Mouse (Mus musculus) hindbrain, embryonic 13.5 days (tissue): Measurements from ENCODE around the gene Zp1. TPM values are rescaled to one million over a fixed set of nuclear protein-coding genes. Genes with fewer than 3 reads are reported as not detected.
A peak's percentile ranks its signal among the peaks of the same experiment; 100 is the strongest.

Experiments
- ATAC-seq: fragments of 200-750 bp; cut with Nextera tagmentation; 2 replicates; pipeline ENCODE4 v1.8.0; 2017; ENCODE audit warnings: moderate TSS enrichment; ENCODE audit not compliant: low FRiP score
- H3K27ac ChIP-seq: fragments of 300-500 bp; sonication (generic); 2 replicates; pipeline ENCODE4 v1.5.1; 2015; ENCODE audit warnings: inconsistent platforms, mild to moderate bottlenecking, moderate library complexity
- H3K27me3 ChIP-seq: fragments of 300-500 bp; sonication (generic); 2 replicates; pipeline ENCODE4 v1.6.1; 2015; ENCODE audit warnings: mild to moderate bottlenecking, inconsistent platforms
- H3K36me3 ChIP-seq: fragments of 300-500 bp; sonication (generic); 2 replicates; pipeline ENCODE4 v1.6.1; 2015; ENCODE audit warnings: mild to moderate bottlenecking, inconsistent platforms
- H3K4me1 ChIP-seq: fragments of 300-500 bp; sonication (generic); replicated peaks from 2 replicates; pipeline ENCODE4 v1.6.1; 2015; ENCODE audit warnings: inconsistent platforms
- H3K4me2 ChIP-seq: fragments of 300-500 bp; sonication (generic); 2 replicates; pipeline ENCODE4 v1.6.1; 2015; ENCODE audit warnings: inconsistent platforms, mild to moderate bottlenecking, moderate library complexity
- H3K4me3 ChIP-seq: fragments of 300-500 bp; sonication (generic); 2 replicates; pipeline ENCODE4 v1.5.1; 2015; ENCODE audit warnings: mild to moderate bottlenecking, inconsistent platforms
- H3K9ac ChIP-seq: fragments of 300-500 bp; sonication (generic); 2 replicates; pipeline ENCODE4 v1.6.1; 2015; ENCODE audit warnings: mild to moderate bottlenecking, inconsistent platforms
- H3K9me3 ChIP-seq: fragments of 300-500 bp; sonication (generic); 2 replicates; pipeline ENCODE4 v1.6.1; 2016; ENCODE audit warnings: inconsistent platforms
- WGBS: fragments of 180-500 bp; shearing (Covaris S2); methylation state at CpG from one replicate; pipeline ENCODE4 v1.1.7; 2015; 5-methylcytosine and 5-hydroxymethylcytosine counted together
- polyA plus RNA-seq: library from polyadenylated mRNA; unstranded; fragments of >200 nt; fragmentation: Nextera tagmentation; extraction: Ambion mirVana; gene quantifications from 2 replicates; pipeline ENCODE4 v1.2.1, GENCODE M21; 2015

Zp1 gene
- polyA plus RNA-seq, 1 experiment from 2014 or later = not detected

DNA sequence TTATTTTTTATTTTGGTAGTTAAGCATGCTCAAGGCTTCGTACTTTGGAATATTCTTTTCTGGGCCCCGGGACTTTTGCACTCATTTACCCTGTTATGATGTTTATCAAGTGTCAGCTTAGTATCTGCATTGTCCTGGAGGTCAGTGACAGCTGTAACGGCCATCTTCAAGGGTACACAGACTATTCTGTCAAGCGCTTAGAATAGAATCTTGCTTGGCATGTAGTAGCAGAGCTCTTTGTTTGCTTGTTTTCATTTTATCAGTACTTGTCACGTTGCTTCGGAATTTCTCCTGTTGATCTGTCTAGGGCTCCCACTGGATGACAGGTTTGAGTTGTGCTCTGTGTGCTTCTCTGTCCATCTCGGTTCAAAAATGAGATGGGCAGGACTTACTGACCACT lies 23.6 kb downstream of the Zp1 start:
- Histone ChIP-seq H3K4me2 (peak overlapping the region; percentile 91), H3K9ac (peak overlapping the region; percentile 94), H3K27me3 (no peaks in the 10 kb centered on the region), H3K4me3 (peak overlapping the region; percentile 88), H3K9me3 (no peaks in the 10 kb centered on the region), H3K4me1 (peaks cover 26% of the 10 kb centered on the region), H3K27ac (no peak overlapping the region), H3K36me3 (peaks cover 44% of the 10 kb centered on the region)
- WGBS = 85% methylated on average over 7 of the region's 7 CpGs
- no peak for ATAC-seq

- peaks cover 32% of the 10 kb centered on the region for H3K36me3 ChIP-seq
Measured at GRCm38 (mm10) chr19:10895708-10896107, 24.7 kb downstream of the Zp1 start.

GRCm38 (mm10) chr19:10895016-10895528 lies 25.4 kb downstream of the Zp1 start, which contains the start of gene Prpf19:
Prpf19 (plus strand) TSS chr19:10895231.
- Histone ChIP-seq H3K27me3 (no peaks in the 10 kb centered on the region), H3K27ac (peak within 1 kb of the TSS; percentile 93), H3K4me3 (peak within 1 kb of the TSS; percentile 88), H3K4me2 (peak within 1 kb of the TSS; percentile 91), H3K9me3 (no peaks in the 10 kb centered on the region), H3K4me1 (peaks cover 26% of the 10 kb centered on the region), H3K36me3 (peaks cover 26% of the 10 kb centered on the region), H3K9ac (peak within 1 kb of the TSS; percentile 94)
- under 1% methylated on average over 43 of the region's 43 CpGs for WGBS
- peak; percentile 96 for ATAC-seq

More at GRCm38 (mm10) chr19:10895708-10896107, 24.7 kb downstream of the Zp1 start:
- H3K4me3 ChIP-seq = peak overlapping the region; percentile 88
- no peaks in the 10 kb centered on the region for H3K9me3 ChIP-seq
- WGBS = 1% methylated on average over 16 of the region's 16 CpGs
- H3K27ac ChIP-seq = peak overlapping the region; percentile 93
- H3K27me3 ChIP-seq = no peaks in the 10 kb centered on the region
- ATAC-seq = no peak
- peak overlapping the region; percentile 94 for H3K9ac ChIP-seq
- peaks cover 26% of the 10 kb centered on the region for H3K4me1 ChIP-seq
- peak overlapping the region; percentile 91 for H3K4me2 ChIP-seq

DNA sequence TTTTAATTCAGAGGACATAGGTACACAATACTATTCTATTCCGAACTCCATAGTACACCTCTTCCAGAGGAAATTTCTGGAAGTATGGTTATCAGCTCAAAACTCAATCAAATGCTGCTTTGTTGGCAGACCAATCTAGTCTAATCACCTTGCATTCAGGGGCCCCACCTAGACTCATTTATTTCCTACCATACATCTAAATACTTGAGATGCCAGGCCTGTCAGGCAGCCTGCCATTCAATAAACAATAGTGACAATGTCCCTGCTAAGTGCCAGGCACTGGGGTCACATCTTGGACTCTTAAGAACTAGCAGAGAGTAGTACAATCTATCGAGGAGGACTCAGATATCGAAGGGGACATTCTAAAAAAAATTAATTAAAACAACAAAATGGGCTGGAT lies 28.2 kb downstream of the Zp1 start:
- H3K4me1 ChIP-seq = peaks cover 20% of the 10 kb centered on the region
- no peak overlapping the region for H3K4me2 ChIP-seq
- no peaks in the 10 kb centered on the region for H3K27me3 ChIP-seq
- no peaks in the 10 kb centered on the region for H3K36me3 ChIP-seq
- no peak for ATAC-seq
- WGBS = 90% methylated on average over 3 of the region's 3 CpGs
- H3K9ac ChIP-seq = no peak overlapping the region
- no peak overlapping the region for H3K27ac ChIP-seq
- no peaks in the 10 kb centered on the region for H3K9me3 ChIP-seq
- H3K4me3 ChIP-seq = no peak overlapping the region

DNA sequence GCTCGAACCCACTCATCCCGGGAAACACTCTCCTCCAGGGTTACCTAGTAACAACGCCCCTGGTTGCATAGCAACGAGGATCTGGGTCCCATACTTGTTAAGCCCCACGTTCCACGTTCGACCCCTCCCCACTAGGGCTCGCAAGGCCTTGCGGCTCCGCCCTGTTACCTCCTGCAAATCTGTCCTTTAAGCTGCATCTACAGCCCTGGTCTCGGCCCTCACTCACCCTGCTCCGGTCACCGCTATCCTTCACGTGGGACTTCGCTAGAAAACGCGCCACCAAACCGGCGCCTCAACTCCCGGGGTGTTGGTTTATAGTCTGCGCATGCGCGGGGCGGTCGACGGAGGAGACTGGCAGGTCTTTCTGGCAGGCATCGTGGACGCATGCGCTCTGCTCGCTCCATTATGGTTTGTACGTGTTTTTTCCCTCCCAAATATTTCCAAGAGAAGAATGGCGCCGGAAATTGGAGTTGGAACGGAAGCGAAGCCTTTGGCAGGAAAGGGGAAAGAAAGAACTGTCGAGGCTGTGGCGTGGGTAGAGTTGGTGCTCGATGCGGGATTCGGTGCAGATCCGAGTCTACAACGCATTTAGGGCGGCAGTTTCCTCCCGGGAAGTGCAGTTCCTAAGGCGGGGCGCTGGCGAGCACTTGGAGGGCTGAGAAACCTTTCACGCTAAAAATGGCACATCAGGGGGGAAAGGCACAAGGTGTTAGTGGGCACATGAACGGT lies 38.8 kb downstream of the Zp1 start, which contains the start of gene Tmem109:
Tmem109 (minus strand) TSS at position 576 of the 729 bp plus-strand sequence.
- peaks cover 26% of the 10 kb centered on the region for H3K4me1 ChIP-seq
- H3K36me3 ChIP-seq = peaks cover 6% of the 10 kb centered on the region
- under 1% methylated on average over 49 of the region's 49 CpGs for WGBS
- no peaks in the 10 kb centered on the region for H3K9me3 ChIP-seq
- peak; percentile 94 for ATAC-seq
- H3K4me3 ChIP-seq = peak within 1 kb of the TSS; percentile 64
- peak within 1 kb of the TSS; percentile 80 for H3K9ac ChIP-seq
- H3K4me2 ChIP-seq = peak within 1 kb of the TSS; percentile 94
- peak within 1 kb of the TSS; percentile 98 for H3K27ac ChIP-seq
- H3K27me3 ChIP-seq = no peaks in the 10 kb centered on the region

- no peaks in the 10 kb centered on the region for H3K27me3 ChIP-seq
- H3K27ac ChIP-seq = peak overlapping the region; percentile 98
- H3K4me2 ChIP-seq = peak overlapping the region; percentile 94
- H3K36me3 ChIP-seq = peaks cover 6% of the 10 kb centered on the region
- peaks cover 26% of the 10 kb centered on the region for H3K4me1 ChIP-seq
- H3K9ac ChIP-seq = peak overlapping the region; percentile 80
- WGBS = under 1% methylated on average over 14 of the region's 14 CpGs
- peak; percentile 87; the same call in 1 of the 2 replicates for ATAC-seq
- H3K4me3 ChIP-seq = peak overlapping the region; percentile 64
- no peaks in the 10 kb centered on the region for H3K9me3 ChIP-seq
Measured at GRCm38 (mm10) chr19:10880975-10881425, 39.4 kb downstream of the Zp1 start.

- Histone ChIP-seq H3K4me3 (peak overlapping the region; percentile 64), H3K4me1 (peaks cover 26% of the 10 kb centered on the region), H3K36me3 (peaks cover 6% of the 10 kb centered on the region), H3K9ac (peak overlapping the region; percentile 80), H3K4me2 (peak overlapping the region; percentile 94), H3K27me3 (no peaks in the 10 kb centered on the region), H3K27ac (peak overlapping the region; percentile 98; the same call in 1 of the 2 replicates), H3K9me3 (no peaks in the 10 kb centered on the region)
- whole genome bisulfite sequencing = 42% methylated on average over 7 of the region's 7 CpGs
- ATAC-seq = no peak; the same call in 1 of the 2 replicates
Measured at GRCm38 (mm10) chr19:10880085-10880974, 40.1 kb downstream of the Zp1 start.

DNA sequence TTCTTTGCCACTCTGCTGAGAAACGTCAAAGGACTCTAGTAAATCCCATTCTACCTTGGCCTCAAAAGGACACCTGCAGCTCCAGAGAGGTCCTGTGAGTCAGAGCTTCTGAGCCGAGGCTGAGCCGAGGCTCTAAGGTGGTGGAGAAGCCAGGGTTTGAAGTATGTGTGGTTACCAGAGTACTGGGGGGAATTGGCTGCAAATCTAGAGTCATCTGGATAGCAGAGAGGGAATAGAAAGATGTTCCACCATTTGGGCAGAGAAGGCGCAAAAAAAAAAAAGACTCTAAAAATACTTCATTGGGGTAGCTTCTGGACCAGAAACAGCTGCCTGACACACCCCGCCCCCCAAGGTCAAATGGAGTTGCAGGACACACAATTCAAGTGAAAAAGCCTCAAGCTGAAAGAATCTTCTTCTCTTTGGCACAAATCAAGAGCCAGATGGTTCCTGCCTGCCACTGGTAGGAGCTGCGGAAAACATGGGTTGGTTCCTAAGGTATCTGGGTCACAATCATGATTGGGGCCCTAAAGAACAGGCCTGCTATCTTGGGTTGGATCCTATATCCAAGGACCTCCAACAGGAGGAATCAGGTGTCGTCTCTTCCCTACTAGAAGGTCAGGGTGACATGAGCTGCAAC lies 42.1 kb downstream of the Zp1 start:
- no peaks in the 10 kb centered on the region for H3K27me3 ChIP-seq
- ATAC-seq = no peak
- 96% methylated on average over 7 of the region's 7 CpGs for WGBS
- H3K4me3 ChIP-seq = no peak overlapping the region
- H3K9ac ChIP-seq = no peak overlapping the region
- H3K9me3 ChIP-seq = no peaks in the 10 kb centered on the region
- H3K36me3 ChIP-seq = peaks cover 18% of the 10 kb centered on the region
- no peak overlapping the region for H3K4me2 ChIP-seq
- H3K4me1 ChIP-seq = peaks cover 26% of the 10 kb centered on the region
- H3K27ac ChIP-seq = no peak overlapping the region

DNA sequence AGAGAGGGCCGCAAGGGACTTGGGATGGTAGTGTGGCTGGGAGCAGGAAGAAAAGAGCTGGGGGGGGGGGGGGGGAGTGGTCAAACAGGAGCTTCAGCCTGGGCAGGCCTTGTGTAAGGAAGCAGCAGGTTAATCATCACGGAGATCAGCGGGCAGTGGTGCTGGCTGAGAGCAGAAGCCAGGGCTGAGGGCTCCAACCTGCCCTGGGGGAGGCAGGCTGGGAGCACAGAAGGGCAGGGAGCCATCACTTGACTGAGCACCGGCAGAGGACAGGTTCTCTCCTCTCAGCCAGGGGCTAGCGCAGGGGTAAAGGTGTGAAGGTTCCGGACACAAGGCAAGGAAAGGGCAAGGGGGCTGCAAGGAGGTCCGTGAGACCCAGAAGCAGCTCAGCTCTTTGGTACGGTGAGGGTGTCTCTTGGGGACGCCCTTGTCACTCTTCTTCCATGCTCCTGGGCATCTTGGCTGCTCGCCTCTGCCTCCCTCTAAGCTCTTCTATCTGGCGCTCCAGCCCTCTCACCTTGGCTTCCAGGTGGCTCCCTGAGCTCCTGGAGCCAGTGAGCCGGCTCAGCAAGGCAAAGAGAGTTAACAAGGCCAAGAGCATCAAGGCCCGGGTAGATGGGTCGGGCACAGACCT lies 49.0 kb downstream of the Zp1 start:
- Histone ChIP-seq H3K27ac (no peak overlapping the region), H3K4me1 (peaks cover 30% of the 10 kb centered on the region), H3K36me3 (peaks cover 47% of the 10 kb centered on the region), H3K27me3 (no peaks in the 10 kb centered on the region), H3K9me3 (no peaks in the 10 kb centered on the region), H3K9ac (no peak overlapping the region), H3K4me2 (no peak overlapping the region), H3K4me3 (no peak overlapping the region)
- ATAC-seq = no peak
- 77% methylated on average over 13 of the region's 14 CpGs for WGBS

DNA sequence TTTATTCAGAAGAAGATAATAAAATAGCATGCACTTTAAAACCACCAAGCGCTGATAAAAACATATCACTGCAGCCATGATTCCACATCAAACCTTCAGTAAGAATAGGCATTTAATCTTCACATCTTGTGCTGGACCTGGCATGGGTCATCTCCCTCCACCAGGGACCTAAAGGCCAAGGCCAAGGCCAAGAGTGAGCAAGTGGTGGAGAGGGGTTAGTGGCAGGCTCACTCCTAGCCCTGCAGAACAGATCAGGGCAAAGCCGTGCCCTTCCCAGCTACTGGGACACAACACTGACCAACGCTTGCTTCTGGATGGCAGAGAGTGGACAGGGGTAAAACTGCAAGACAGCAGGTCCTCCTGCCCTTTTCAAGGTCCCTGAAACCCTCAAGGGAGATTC lies 49.8 kb downstream of the Zp1 start:
- no peak overlapping the region for H3K27ac ChIP-seq
- peaks cover 53% of the 10 kb centered on the region for H3K36me3 ChIP-seq
- no peak overlapping the region for H3K4me3 ChIP-seq
- no peak overlapping the region for H3K4me2 ChIP-seq
- H3K9me3 ChIP-seq = no peaks in the 10 kb centered on the region
- WGBS = 87% methylated on average over 3 of the region's 3 CpGs
- peaks cover 34% of the 10 kb centered on the region for H3K4me1 ChIP-seq
- H3K9ac ChIP-seq = peak overlapping the region; percentile 29; the same call in 1 of the 2 replicates
- ATAC-seq = no peak
- no peaks in the 10 kb centered on the region for H3K27me3 ChIP-seq

GRCm38 (mm10) chr19:10869886-10870527 lies 50.4 kb downstream of the Zp1 start, which contains the start of gene Tmem132a:
Tmem132a (minus strand) TSS chr19:10869940.
- Histone ChIP-seq H3K9me3 (no peaks in the 10 kb centered on the region), H3K4me2 (peak within 1 kb of the TSS; percentile 93), H3K4me3 (peak within 1 kb of the TSS; percentile 84), H3K27me3 (no peaks in the 10 kb centered on the region), H3K9ac (peak within 1 kb of the TSS; percentile 98), H3K4me1 (peaks cover 34% of the 10 kb centered on the region), H3K36me3 (peaks cover 60% of the 10 kb centered on the region), H3K27ac (peak within 1 kb of the TSS; percentile 96)
- WGBS = 3% methylated on average over 8 of the region's 8 CpGs
- ATAC-seq = peak; percentile 49
